Mouse (Mus musculus) thymus, adult 2 months (tissue): ENCODE results near the gene Snrpb2.

ENCODE experiments used
- CTCF ChIP-seq: fragments of 200-500 bp; IDR thresholded peaks from 2 replicates; pipeline ENCODE4 v1.5.1; 2012; ENCODE audit warnings: mild to moderate bottlenecking, control low read depth, low read length, moderate library complexity, borderline replicate concordance; ENCODE audit not compliant: control insufficient read depth, poor library complexity, insufficient read depth; ENCODE audit errors: extremely low read depth
- POLR2A ChIP-seq: fragments of 200-500 bp; IDR thresholded peaks from 2 replicates; pipeline ENCODE4 v1.6.1; 2012; ENCODE audit warnings: mild to moderate bottlenecking, low read length, control low read depth, moderate library complexity; ENCODE audit not compliant: control insufficient read depth, poor library complexity, insufficient read depth; ENCODE audit errors: extremely low read depth

- no peak for TF ChIP-seq POLR2A
- TF ChIP-seq CTCF: no peak
Measured at GRCm38 (mm10) chr2:143062432-143062811, 417 bp upstream of the Snrpb2 start.
